Mouse (Mus musculus) forebrain, embryonic 13.5 days (tissue): ENCODE data around the gene Tmco4. TPM values are rescaled to one million over a fixed set of nuclear protein-coding genes. Genes with fewer than 3 reads are reported as not detected.

Source experiments
- ATAC-seq: fragments of 200-750 bp; cut with Nextera tagmentation; 2 replicates; pipeline ENCODE4 v1.8.0; 2017
- H3K27ac ChIP-seq: fragments of 300-500 bp; sonication (generic); 2 replicates; pipeline ENCODE4 v1.5.1; 2015; ENCODE audit warnings: inconsistent platforms, mild to moderate bottlenecking, moderate library complexity
- H3K27me3 ChIP-seq: fragments of 300-500 bp; sonication (generic); 2 replicates; pipeline ENCODE4 v1.6.1; 2015; ENCODE audit warnings: mild to moderate bottlenecking, inconsistent platforms
- H3K36me3 ChIP-seq: fragments of 300-500 bp; sonication (generic); 2 replicates; pipeline ENCODE4 v1.6.1; 2015; ENCODE audit warnings: mild to moderate bottlenecking, inconsistent platforms; ENCODE audit not compliant: poor library complexity, severe bottlenecking
- H3K4me1 ChIP-seq: fragments of 300-500 bp; sonication (generic); 2 replicates; pipeline ENCODE4 v1.6.1; 2015; ENCODE audit warnings: inconsistent platforms
- H3K4me2 ChIP-seq: fragments of 300-500 bp; sonication (generic); 2 replicates; pipeline ENCODE4 v1.6.1; 2015; ENCODE audit warnings: inconsistent platforms, mild to moderate bottlenecking, moderate library complexity
- H3K4me3 ChIP-seq: fragments of 300-500 bp; sonication (generic); 2 replicates; pipeline ENCODE4 v1.5.1; 2015; ENCODE audit warnings: mild to moderate bottlenecking, inconsistent platforms
- H3K9ac ChIP-seq: fragments of 300-500 bp; sonication (generic); 2 replicates; pipeline ENCODE4 v1.6.1; 2015; ENCODE audit warnings: mild to moderate bottlenecking, inconsistent platforms
- H3K9me3 ChIP-seq: fragments of 300-500 bp; sonication (generic); replicated peaks from 2 replicates; pipeline ENCODE4 v1.6.1; 2016; ENCODE audit warnings: inconsistent platforms
- WGBS: fragments of 180-500 bp; shearing (Covaris S2); methylation state at CpG from one replicate; pipeline ENCODE4 v1.1.7; 2015; 5-methylcytosine and 5-hydroxymethylcytosine counted together
- polyA plus RNA-seq: library from polyadenylated mRNA; unstranded; fragments of >200 nt; fragmentation: Nextera tagmentation; extraction: Ambion mirVana; gene quantifications from 2 replicates; pipeline ENCODE4 v1.2.1, GENCODE M21; 2015

The Tmco4 gene
- polyA plus RNA-seq, 1 experiment from 2014 or later = 0.48 TPM

GRCm38 (mm10) chr4:139075041-139075711, 102.5 kb downstream of the Tmco4 start, which contains the start of gene Htr6:
TSS of gene Htr6 (minus strand) at chr4:139075570.
- peak within 1 kb of the TSS; percentile 59 for H3K9ac ChIP-seq
- peaks cover 25% of the 10 kb centered on the region for H3K4me1 ChIP-seq
- no peaks in the 10 kb centered on the region for H3K9me3 ChIP-seq
- ATAC-seq = peak; percentile 50; the same call in 1 of the 2 replicates
- peak within 1 kb of the TSS; percentile 84 for H3K4me2 ChIP-seq
- H3K36me3 ChIP-seq = no peaks in the 10 kb centered on the region
- H3K4me3 ChIP-seq = peak within 1 kb of the TSS; percentile 56
- under 1% methylated on average over 69 of the region's 77 CpGs for WGBS
- H3K27ac ChIP-seq = no peak within 1 kb of the TSS
- peaks cover 72% of the 10 kb centered on the region for H3K27me3 ChIP-seq

- H3K4me1 ChIP-seq = peaks cover 25% of the 10 kb centered on the region
- H3K27me3 ChIP-seq = peaks cover 65% of the 10 kb centered on the region
- no peak for ATAC-seq
- no peaks in the 10 kb centered on the region for H3K36me3 ChIP-seq
- no peak overlapping the region for H3K9ac ChIP-seq
- H3K4me2 ChIP-seq = peak overlapping the region; percentile 84
- 12% methylated on average over 5 of the region's 5 CpGs for WGBS
- no peaks in the 10 kb centered on the region for H3K9me3 ChIP-seq
- peak overlapping the region; percentile 56 for H3K4me3 ChIP-seq
- no peak overlapping the region for H3K27ac ChIP-seq
Observed at GRCm38 (mm10) chr4:139075915-139076314, 103.2 kb downstream of the Tmco4 start.

GRCm38 (mm10) chr4:139078313-139078712, 105.6 kb downstream of the Tmco4 start:
- Histone ChIP-seq H3K9me3 (no peaks in the 10 kb centered on the region), H3K27me3 (peaks cover 47% of the 10 kb centered on the region), H3K4me3 (no peak overlapping the region), H3K4me2 (no peak overlapping the region), H3K27ac (no peak overlapping the region), H3K9ac (no peak overlapping the region), H3K4me1 (peaks cover 47% of the 10 kb centered on the region), H3K36me3 (no peaks in the 10 kb centered on the region)
- no peak for ATAC-seq
- WGBS = 34% methylated on average over 2 of the region's 2 CpGs

DNA sequence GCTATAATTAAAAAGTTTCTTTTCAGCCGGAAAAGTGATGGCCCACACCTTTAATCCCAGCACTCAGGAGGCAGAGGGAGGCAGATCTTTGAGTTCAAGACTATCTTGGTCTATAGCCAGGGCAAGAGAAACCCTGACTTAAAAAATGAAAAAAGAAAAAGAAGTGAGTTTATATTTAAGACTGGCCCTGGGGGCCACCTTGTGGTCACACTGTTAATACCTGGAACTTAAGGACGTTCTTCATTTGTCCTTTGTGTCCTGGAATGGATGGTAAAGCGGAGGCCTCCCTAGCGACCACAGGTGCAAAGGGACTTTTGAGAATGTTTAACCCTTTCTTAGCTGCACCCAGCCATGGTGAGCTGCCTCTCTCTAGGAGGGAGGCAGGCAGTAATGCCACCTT, 106.0 kb downstream of the Tmco4 start:
- ATAC-seq = no peak
- peaks cover 43% of the 10 kb centered on the region for H3K27me3 ChIP-seq
- WGBS = 15% methylated on average over 4 of the region's 4 CpGs

GRCm38 (mm10) chr4:139079439-139079838, 106.8 kb downstream of the Tmco4 start:
- 77% methylated on average over 11 of the region's 11 CpGs for WGBS
- H3K36me3 ChIP-seq = no peaks in the 10 kb centered on the region
- H3K4me3 ChIP-seq = no peak overlapping the region
- H3K27ac ChIP-seq = no peak overlapping the region
- no peaks in the 10 kb centered on the region for H3K9me3 ChIP-seq
- peaks cover 38% of the 10 kb centered on the region for H3K27me3 ChIP-seq
- peaks cover 48% of the 10 kb centered on the region for H3K4me1 ChIP-seq
- no peak overlapping the region for H3K4me2 ChIP-seq
- no peak for ATAC-seq
- H3K9ac ChIP-seq = no peak overlapping the region

More for the DNA sequence above, 106.0 kb downstream of the Tmco4 start:
- H3K4me3 ChIP-seq = no peak overlapping the region
- no peak overlapping the region for H3K4me2 ChIP-seq
- no peak overlapping the region for H3K27ac ChIP-seq
- peaks cover 51% of the 10 kb centered on the region for H3K4me1 ChIP-seq
- no peaks in the 10 kb centered on the region for H3K36me3 ChIP-seq
- no peak overlapping the region for H3K9ac ChIP-seq
- H3K9me3 ChIP-seq = no peaks in the 10 kb centered on the region

GRCm38 (mm10) chr4:139080259-139080658, 107.6 kb downstream of the Tmco4 start:
- H3K4me1 ChIP-seq = peaks cover 40% of the 10 kb centered on the region
- 94% methylated on average over 7 of the region's 7 CpGs for WGBS
- H3K36me3 ChIP-seq = no peaks in the 10 kb centered on the region
- no peak overlapping the region for H3K9ac ChIP-seq
- ATAC-seq = no peak
- H3K27ac ChIP-seq = no peak overlapping the region
- no peak overlapping the region for H3K4me3 ChIP-seq
- H3K9me3 ChIP-seq = no peaks in the 10 kb centered on the region
- no peak overlapping the region for H3K4me2 ChIP-seq
- H3K27me3 ChIP-seq = peaks cover 38% of the 10 kb centered on the region

GRCm38 (mm10) chr4:139081270-139081931, 108.7 kb downstream of the Tmco4 start:
- no peaks in the 10 kb centered on the region for H3K36me3 ChIP-seq
- peaks cover 30% of the 10 kb centered on the region for H3K27me3 ChIP-seq
- no peak overlapping the region for H3K9ac ChIP-seq
- H3K9me3 ChIP-seq = no peaks in the 10 kb centered on the region
- WGBS = 75% methylated on average over 18 of the region's 18 CpGs
- H3K4me3 ChIP-seq = no peak overlapping the region
- peaks cover 34% of the 10 kb centered on the region for H3K4me1 ChIP-seq
- H3K27ac ChIP-seq = peak overlapping the region; percentile 49
- ATAC-seq = no peak
- H3K4me2 ChIP-seq = no peak overlapping the region

- WGBS = 15% methylated on average over 12 of the region's 12 CpGs
- H3K4me3 ChIP-seq = peak overlapping the region; percentile 3; the same call in 1 of the 2 replicates
- peak overlapping the region; percentile 53 for H3K9ac ChIP-seq
- H3K4me1 ChIP-seq = peaks cover 34% of the 10 kb centered on the region
- H3K9me3 ChIP-seq = no peaks in the 10 kb centered on the region
- ATAC-seq = peak; percentile 73
- H3K27ac ChIP-seq = peak overlapping the region; percentile 54
- H3K27me3 ChIP-seq = peaks cover 18% of the 10 kb centered on the region
- no peaks in the 10 kb centered on the region for H3K36me3 ChIP-seq
- H3K4me2 ChIP-seq = peak overlapping the region; percentile 47
Observed at GRCm38 (mm10) chr4:139082790-139083564, 110.3 kb downstream of the Tmco4 start.

GRCm38 (mm10) chr4:139085337-139085736, 112.6 kb downstream of the Tmco4 start:
- Histone ChIP-seq H3K27me3 (peaks cover 34% of the 10 kb centered on the region), H3K9me3 (no peaks in the 10 kb centered on the region), H3K4me2 (no peak overlapping the region), H3K36me3 (no peaks in the 10 kb centered on the region), H3K9ac (no peak overlapping the region), H3K27ac (no peak overlapping the region), H3K4me3 (no peak overlapping the region), H3K4me1 (peaks cover 31% of the 10 kb centered on the region)
- WGBS = 77% methylated on average over 11 of the region's 11 CpGs
- ATAC-seq = no peak

- Histone ChIP-seq H3K36me3 (no peaks in the 10 kb centered on the region), H3K9ac (no peak overlapping the region), H3K4me3 (no peak overlapping the region), H3K4me1 (peaks cover 32% of the 10 kb centered on the region), H3K9me3 (no peaks in the 10 kb centered on the region), H3K4me2 (no peak overlapping the region), H3K27ac (no peak overlapping the region), H3K27me3 (peaks cover 41% of the 10 kb centered on the region)
- ATAC-seq = peak; percentile 44
- 16% methylated on average over 5 of the region's 5 CpGs for WGBS
Observed at GRCm38 (mm10) chr4:139086037-139086436, 113.3 kb downstream of the Tmco4 start.

GRCm38 (mm10) chr4:139086984-139087383, 114.3 kb downstream of the Tmco4 start:
- Histone ChIP-seq H3K27me3 (peaks cover 51% of the 10 kb centered on the region), H3K4me1 (peaks cover 32% of the 10 kb centered on the region), H3K9me3 (no peaks in the 10 kb centered on the region), H3K4me3 (no peak overlapping the region), H3K27ac (no peak overlapping the region), H3K4me2 (no peak overlapping the region), H3K9ac (no peak overlapping the region), H3K36me3 (no peaks in the 10 kb centered on the region)
- ATAC-seq = no peak
- whole genome bisulfite sequencing = 71% methylated on average over 4 of the region's 4 CpGs
